Comparison of ENCODE assay signal across 8 mouse cellular contexts in genomic region chr7:60003921-60004605, GRCm38 (mm10). TPM values are rescaled to one million over a fixed set of nuclear protein-coding genes. Genes with fewer than 3 reads are reported as not detected.
DNase-seq lines count a peak whose midpoint lies in the region; ATAC-seq and TF ChIP-seq lines count a peak whose summit lies in the region.

No protein-coding gene starts in this region.

- no peak overlapping the region for H3ac ChIP-seq in C2C12 (ENCODE audit: control insufficient read depth, insufficient read length, low read depth)

- H3K4me2 ChIP-seq in heart, embryonic 13.5 days = peak overlapping the region; percentile 72
- H3K4me2 ChIP-seq in kidney, postnatal 0 days (ENCODE audit: low read length) = peak overlapping the region; percentile 58
- peak overlapping the region; percentile 49 for H3K4me2 ChIP-seq in neural tube, embryonic 12.5 days (replicated peaks)

- no peak for TF ChIP-seq CTCF in C2C12 (IDR thresholded peaks at IDR 0.05; ENCODE audit: control insufficient read depth, insufficient read depth, insufficient read length)
- TF ChIP-seq CTCF in kidney, postnatal 0 days (IDR thresholded peaks at IDR 0.05; ENCODE audit: low read depth) = no peak

- H3K9ac ChIP-seq in heart, embryonic 13.5 days = peak overlapping the region; percentile 83
- H3K9ac ChIP-seq in kidney, postnatal 0 days (ENCODE audit: low read depth, low read length) = peak overlapping the region; percentile 57
- peak overlapping the region; percentile 69 for H3K9ac ChIP-seq in neural tube, embryonic 12.5 days

- no peaks in the 10 kb centered on the region for H3K79me3 ChIP-seq in C2C12 (ENCODE audit: low read depth)

- DNase-seq in ZHBTc4 (ENCODE audit: low read depth, low spot score) (peak; percentile 84), liver (peak; percentile 30)
- DNase-seq in embryo, embryonic 11.5 days (ENCODE audit: low read depth, low spot score) = peak; percentile 48
- DNase-seq in kidney, postnatal 0 days (ENCODE audit: low spot score) = peak; percentile 43

- ATAC-seq in heart, embryonic 13.5 days (ENCODE audit: extremely low read depth, insufficient number of reproducible peaks, low FRiP score, low TSS enrichment) = peak; percentile 29; the same call in 1 of the 2 replicates
- peak; percentile 84 for ATAC-seq in kidney, postnatal 0 days (replicated peaks; ENCODE audit: low FRiP score, low read depth)
- peak; percentile 88 for ATAC-seq in neural tube, embryonic 12.5 days (ENCODE audit: low FRiP score, low read depth)
- no peak for ATAC-seq in erythroid progenitor cell, adult 5-6 weeks (replicated peaks; ENCODE audit: low FRiP score, poor library complexity, severe bottlenecking)

- H3K9me3 ChIP-seq in heart, embryonic 13.5 days = peaks cover 30% of the 10 kb centered on the region
- H3K9me3 ChIP-seq in kidney, postnatal 0 days (replicated peaks; ENCODE audit: low read length) = no peaks in the 10 kb centered on the region
- peaks cover 20% of the 10 kb centered on the region for H3K9me3 ChIP-seq in neural tube, embryonic 12.5 days

- peak overlapping the region; percentile 32 for H3K4me3 ChIP-seq in C2C12 (ENCODE audit: insufficient read depth, poor library complexity, severe bottlenecking)
- peak overlapping the region; percentile 68 for H3K4me3 ChIP-seq in heart, embryonic 13.5 days
- peak overlapping the region; percentile 49 for H3K4me3 ChIP-seq in kidney, postnatal 0 days (replicated peaks; ENCODE audit: low read depth, low read length)
- peak overlapping the region; percentile 60 for H3K4me3 ChIP-seq in neural tube, embryonic 12.5 days

- 50% methylated on average over 22 of the region's 22 CpGs for WGBS in heart, embryonic 13.5 days
- WGBS in kidney, postnatal 0 days = 49% methylated on average over 22 of the region's 22 CpGs
- WGBS in neural tube, embryonic 12.5 days = 52% methylated on average over 22 of the region's 22 CpGs

- peak overlapping the region; percentile 50 for H3K27ac ChIP-seq in heart, embryonic 13.5 days (replicated peaks)
- peak overlapping the region; percentile 57; the same call in 1 of the 2 replicates for H3K27ac ChIP-seq in kidney, postnatal 0 days
- peak overlapping the region; percentile 62; the same call in 1 of the 2 replicates for H3K27ac ChIP-seq in neural tube, embryonic 12.5 days

- H3K79me2 ChIP-seq in C2C12 (ENCODE audit: control insufficient read depth, insufficient read depth) = no peaks in the 10 kb centered on the region

- H3K27me3 ChIP-seq in C2C12 (ENCODE audit: control insufficient read depth, insufficient read depth, insufficient read length) = no peaks in the 10 kb centered on the region
- H3K27me3 ChIP-seq in heart, embryonic 13.5 days (replicated peaks) = no peaks in the 10 kb centered on the region
- H3K27me3 ChIP-seq in kidney, postnatal 0 days (ENCODE audit: insufficient read depth, low read length) = no peaks in the 10 kb centered on the region
- H3K27me3 ChIP-seq in neural tube, embryonic 12.5 days (replicated peaks) = no peaks in the 10 kb centered on the region

- no peaks in the 10 kb centered on the region for H3K36me3 ChIP-seq in C2C12 (ENCODE audit: control insufficient read depth, insufficient read depth)
- H3K36me3 ChIP-seq in heart, embryonic 13.5 days = no peaks in the 10 kb centered on the region
- H3K36me3 ChIP-seq in kidney, postnatal 0 days (ENCODE audit: insufficient read depth, low read length) = no peaks in the 10 kb centered on the region
- H3K36me3 ChIP-seq in neural tube, embryonic 12.5 days = no peaks in the 10 kb centered on the region

- no peaks in the 10 kb centered on the region for H3K4me1 ChIP-seq in heart, embryonic 13.5 days
- H3K4me1 ChIP-seq in kidney, postnatal 0 days (replicated peaks; ENCODE audit: insufficient read depth, low read length) = no peaks in the 10 kb centered on the region
- no peaks in the 10 kb centered on the region for H3K4me1 ChIP-seq in neural tube, embryonic 12.5 days

TF ChIP-seq in C2C12, 6 proteins besides CTCF, POLR2A, EP300 and RAD21:
- no peak for TF ChIP-seq MYOD1 (IDR thresholded peaks at IDR 0.05; ENCODE audit: control insufficient read depth, insufficient read length, low read depth)
- no peak for TF ChIP-seq CEBPB (IDR thresholded peaks at IDR 0.05; ENCODE audit: low read depth)
- no peak for TF ChIP-seq FOSL1 (IDR thresholded peaks at IDR 0.05; ENCODE audit: insufficient read depth, low read length, poor library complexity, severe bottlenecking)

RNA-seq across cellular contexts. Expression of gene Snurf, which starts 0.8 kb away (rescaled TPM):
- polyA plus RNA-seq in C2C12 (2012; fragmentation: generic; extraction: Trizol) = not detected
- 43.0 and 50.4 TPM in 2 replicates for polyA plus RNA-seq in heart, embryonic 13.5 days (2015; fragmentation: Nextera tagmentation; extraction: Ambion mirVana)
- 15.4 TPM in 2 replicates for polyA plus RNA-seq in kidney, postnatal 0 days (2015; fragmentation: Nextera tagmentation; extraction: Ambion mirVana)
- polyA plus RNA-seq in neural tube, embryonic 12.5 days (2016; fragmentation: Nextera tagmentation; extraction: Ambion mirVana) = 231 and 271 TPM in 2 replicates
- not detected in 2 replicates for total RNA-seq in erythroid progenitor cell, adult 5-6 weeks (2015; ENCODE audit: low replicate concordance)
- total RNA-seq in erythroid progenitor cell, adult 5-6 weeks (2017; ENCODE audit: low replicate concordance) = not detected in 2 replicates

RNA-seq across cellular contexts. Expression of gene Gm38393, which starts 0.8 kb away (rescaled TPM):
- polyA plus RNA-seq in C2C12 (2012; fragmentation: generic; extraction: Trizol) = 0.08 TPM
- 0.11 and 0.48 TPM in 2 replicates for polyA plus RNA-seq in heart, embryonic 13.5 days (2015; fragmentation: Nextera tagmentation; extraction: Ambion mirVana)
- 0.18 and 0.34 TPM in 2 replicates for polyA plus RNA-seq in kidney, postnatal 0 days (2015; fragmentation: Nextera tagmentation; extraction: Ambion mirVana)
- polyA plus RNA-seq in neural tube, embryonic 12.5 days (2016; fragmentation: Nextera tagmentation; extraction: Ambion mirVana) = 1.6 and 1.7 TPM in 2 replicates
- total RNA-seq in erythroid progenitor cell, adult 5-6 weeks (2015; ENCODE audit: low replicate concordance) = not detected in 2 replicates
- not detected in 2 replicates for total RNA-seq in erythroid progenitor cell, adult 5-6 weeks (2017; ENCODE audit: low replicate concordance)

Comparison
In these comparisons a context has a peak if more than half of its experiments do, and no peak if none do; other contexts are left out.
1. DNase-seq: peak in every context shown above with its lines; median percentile 84 in ZHBTc4; 48 in embryo, embryonic 11.5 days; 43 in kidney, postnatal 0 days; 30 in liver.
2. RNA of gene Snurf, which starts 0.8 kb away (polyA plus RNA-seq): 231 to 271 TPM in neural tube, embryonic 12.5 days, 43.0 to 50.4 TPM in heart, embryonic 13.5 days and 15.4 TPM in kidney, postnatal 0 days; not detected in C2C12 (single experiment); every median in the first group is over 10 times any median in the second.
3. Peak in every context shown above with its lines, with median percentiles within 50 percentile points of each other: H3K4me3 ChIP-seq, H3K27ac ChIP-seq, H3K4me2 ChIP-seq and H3K9ac ChIP-seq.